Mouse (Mus musculus): ENCODE data around the gene Olfr1346. TPM values are rescaled to one million over a fixed set of nuclear protein-coding genes. Genes with fewer than 3 reads are reported as not detected.

The Olfr1346 gene
- polyA plus RNA-seq, 1 experiment from 2014 or later: not detected

GRCm38 (mm10) chr7:6526141-6526540, 59.2 kb downstream of the Olfr1346 start:
- Histone ChIP-seq H3K27ac (replicated peaks in 1 of 2; ENCODE audit: control insufficient read depth in 1 of 2, insufficient read depth in 1 of 2, low read depth in 2 of 2, low read length in 2 of 2) (no peak overlapping the region), H3K9me3 (ENCODE audit: control insufficient read depth, low read length) (peaks cover 20% of the 10 kb centered on the region; the same call in 1 of the 2 replicates), H3K36me3 (ENCODE audit: control insufficient read depth, insufficient read depth, low read length) (no peaks in the 10 kb centered on the region), H3K4me3 (ENCODE audit: control insufficient read depth in 1 of 2, insufficient read depth in 1 of 2, low read depth in 1 of 2, low read length in 2 of 2) (no peak overlapping the region), H3K9ac (ENCODE audit: low read length) (no peak overlapping the region), H3K4me2 (ENCODE audit: low read length) (no peak overlapping the region), H3K4me1 (ENCODE audit: control insufficient read depth in 2 of 2, insufficient read depth in 2 of 2, low read length in 2 of 2) (no peaks in the 10 kb centered on the region), H3K27me3 (ENCODE audit: control insufficient read depth, insufficient read depth, low read length) (no peaks in the 10 kb centered on the region)
- ATAC-seq (ENCODE audit: insufficient number of reproducible peaks, insufficient read depth, low FRiP score, low read depth): no peak
- 65% methylated on average over 5 of the region's 5 CpGs for WGBS

Other genes starting within 250 kb of the Olfr1346 start
- not detected in 2 replicates for gene Zscan5b, start 244.8 kb upstream of the Olfr1346 start, polyA plus RNA-seq (2014; fragmentation: Nextera tagmentation; extraction: Ambion mirVana)
- gene Epp13, start 214.4 kb upstream of the Olfr1346 start, polyA plus RNA-seq (2014; fragmentation: Nextera tagmentation; extraction: Ambion mirVana): not detected in 2 replicates
- gene Zfp667, start 180.5 kb upstream of the Olfr1346 start, polyA plus RNA-seq (2014; fragmentation: Nextera tagmentation; extraction: Ambion mirVana): 3.4 and 3.5 TPM in 2 replicates
- gene Zfp583, start 135.8 kb upstream of the Olfr1346 start, polyA plus RNA-seq (2014; fragmentation: Nextera tagmentation; extraction: Ambion mirVana): 4.0 and 6.0 TPM in 2 replicates
- gene Gm3854, start 123.3 kb upstream of the Olfr1346 start, polyA plus RNA-seq (2014; fragmentation: Nextera tagmentation; extraction: Ambion mirVana): 1.2 and 1.5 TPM in 2 replicates
- gene Zfp78, start 103.8 kb upstream of the Olfr1346 start, polyA plus RNA-seq (2014; fragmentation: Nextera tagmentation; extraction: Ambion mirVana): 1.6 and 1.8 TPM in 2 replicates
- 6.9 and 10.7 TPM in 2 replicates for gene Zfp28, start 83.8 kb upstream of the Olfr1346 start, polyA plus RNA-seq (2014; fragmentation: Nextera tagmentation; extraction: Ambion mirVana)
- gene Smim17, start 68.4 kb upstream of the Olfr1346 start, polyA plus RNA-seq (2014; fragmentation: Nextera tagmentation; extraction: Ambion mirVana): 0.74 TPM in 1 of 2 replicates, not detected in the other
- not detected in 2 replicates for gene Gm20715, start 56.8 kb upstream of the Olfr1346 start, polyA plus RNA-seq (2014; fragmentation: Nextera tagmentation; extraction: Ambion mirVana)
- not detected in 2 replicates for gene Olfr1344, start 28.4 kb upstream of the Olfr1346 start, polyA plus RNA-seq (2014; fragmentation: Nextera tagmentation; extraction: Ambion mirVana)
- gene Olfr1336, start 10.9 kb upstream of the Olfr1346 start, polyA plus RNA-seq (2014; fragmentation: Nextera tagmentation; extraction: Ambion mirVana): not detected in 2 replicates
- gene Olfr5, start 19.8 kb downstream of the Olfr1346 start, polyA plus RNA-seq (2014; fragmentation: Nextera tagmentation; extraction: Ambion mirVana): not detected in 2 replicates
- not detected in 2 replicates for gene Olfr1347, start 32.7 kb downstream of the Olfr1346 start, polyA plus RNA-seq (2014; fragmentation: Nextera tagmentation; extraction: Ambion mirVana)
- gene Olfr1348, start 41.6 kb downstream of the Olfr1346 start, polyA plus RNA-seq (2014; fragmentation: Nextera tagmentation; extraction: Ambion mirVana): not detected in 2 replicates
- not detected in 2 replicates for gene Olfr1349, start 55.8 kb downstream of the Olfr1346 start, polyA plus RNA-seq (2014; fragmentation: Nextera tagmentation; extraction: Ambion mirVana)
- gene Olfr1350, start 97.7 kb downstream of the Olfr1346 start, polyA plus RNA-seq (2014; fragmentation: Nextera tagmentation; extraction: Ambion mirVana): not detected in 2 replicates
- 13.9 and 19.0 TPM in 2 replicates for gene Zim1, start 229.3 kb downstream of the Olfr1346 start, polyA plus RNA-seq (2014; fragmentation: Nextera tagmentation; extraction: Ambion mirVana)

Data from heart, embryonic 14.5 days (tissue).